Mouse (Mus musculus): Measurements from ENCODE around the gene Ctsg. TPM values are rescaled to one million over a fixed set of nuclear protein-coding genes. Genes with fewer than 3 reads are reported as not detected.
"Not testable (repeated sequence)": the region's sequence is repeated elsewhere in the genome, so short reads cannot be mapped to it uniquely, and the experiment has no call there.

The Ctsg gene
- not detected for total RNA-seq (2021)

DNA sequence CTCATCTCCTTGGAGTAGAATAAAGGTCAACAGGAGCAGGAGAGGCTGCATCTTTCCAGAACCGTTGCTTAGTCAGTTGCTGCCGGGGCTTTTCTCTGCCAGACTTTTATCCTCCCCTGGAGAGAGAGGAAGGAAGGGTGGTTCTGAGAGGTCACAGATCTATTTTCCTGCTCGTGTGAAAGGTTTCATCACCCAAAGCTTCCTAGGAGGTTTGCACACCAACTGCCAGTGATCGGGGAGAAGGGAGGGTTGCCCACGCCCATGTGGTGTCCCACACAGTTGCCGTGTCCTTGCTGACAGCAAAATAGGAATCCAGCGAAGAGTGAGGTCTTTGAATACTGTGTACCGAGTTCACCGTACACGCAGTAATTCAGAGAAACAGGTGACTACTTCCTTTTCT, at the start of gene Ctsg:
TSS of gene Ctsg (minus strand) at position 189 of the 400 bp plus-strand sequence.
- intact Hi-C loops (cut with DNase I) = no loop called here
- no peak for DNase-seq (ENCODE audit: extremely low spot score in 1 of 2, low spot score in 2 of 2)

DNA sequence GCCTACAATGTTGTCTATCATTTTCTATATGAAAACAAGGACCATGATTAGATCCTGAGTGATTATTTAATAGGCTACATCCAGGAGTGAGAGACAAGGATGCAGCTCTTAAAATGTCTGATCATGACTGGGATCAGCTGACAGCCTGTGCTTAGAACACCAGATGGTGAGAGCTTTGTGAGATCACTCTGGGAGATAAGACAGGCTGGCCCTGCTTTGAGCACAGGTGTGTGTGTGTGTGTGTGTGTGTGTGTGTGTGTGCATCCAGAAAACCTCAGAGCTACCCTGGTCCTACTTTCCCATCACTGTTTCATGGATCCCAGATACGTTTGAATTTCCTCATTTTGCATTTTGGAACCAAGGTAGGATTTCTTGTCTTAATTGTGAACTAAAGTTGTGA, 31.3 kb upstream of the Ctsg start:
- intact Hi-C loops (cut with DNase I); DNase-seq (ENCODE audit: extremely low spot score in 1 of 2, low spot score in 2 of 2): not testable (repeated sequence)

DNA sequence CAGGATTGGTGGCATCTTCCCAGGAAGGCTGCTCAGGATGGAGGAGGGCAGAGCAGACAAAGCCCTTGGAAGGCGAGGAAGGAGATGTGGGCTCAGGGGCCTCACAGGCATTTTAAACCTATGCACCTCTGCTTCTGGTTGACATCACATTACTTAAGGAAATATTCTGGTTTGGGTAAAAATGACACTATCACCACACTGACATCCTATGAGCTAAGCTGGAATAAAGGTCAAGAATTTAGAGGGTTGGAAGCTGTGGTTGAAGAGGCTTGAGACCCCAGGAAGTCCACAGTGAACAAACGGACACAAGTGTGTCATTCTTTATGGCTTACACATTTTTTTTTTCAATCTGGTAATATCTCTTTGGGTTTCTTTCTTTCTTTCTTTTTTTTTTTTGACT, 30.1 kb upstream of the Ctsg start, which contains the start of gene Gzmd:
TSS of gene Gzmd (minus strand) at position 101 of the 400 bp plus-strand sequence.
- DNase-seq (ENCODE audit: extremely low spot score in 1 of 2, low spot score in 2 of 2); intact Hi-C loops (cut with DNase I): not testable (repeated sequence)

DNA sequence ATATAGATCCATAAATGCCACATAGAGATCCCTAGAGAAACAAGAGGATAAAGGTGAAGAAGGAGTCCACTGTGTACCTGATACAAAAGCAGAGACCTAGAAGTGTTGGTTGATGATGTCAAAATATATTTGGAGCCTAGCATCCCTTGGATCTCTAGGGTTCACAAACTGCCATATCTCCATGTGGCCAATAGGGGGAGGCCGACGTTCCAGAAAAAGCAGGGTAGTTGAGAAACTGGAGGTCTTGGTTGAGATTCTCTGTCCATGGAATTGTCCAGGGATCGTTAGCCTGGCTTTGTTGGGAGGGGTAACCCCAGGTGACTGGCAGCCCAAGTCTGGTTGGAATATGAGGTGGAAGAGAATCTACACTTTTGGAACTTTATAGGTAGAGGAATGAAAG, 26.0 kb upstream of the Ctsg start:
- intact Hi-C loops (cut with DNase I) = no loop called here
- no peak for DNase-seq (ENCODE audit: extremely low spot score in 1 of 2, low spot score in 2 of 2)

DNA sequence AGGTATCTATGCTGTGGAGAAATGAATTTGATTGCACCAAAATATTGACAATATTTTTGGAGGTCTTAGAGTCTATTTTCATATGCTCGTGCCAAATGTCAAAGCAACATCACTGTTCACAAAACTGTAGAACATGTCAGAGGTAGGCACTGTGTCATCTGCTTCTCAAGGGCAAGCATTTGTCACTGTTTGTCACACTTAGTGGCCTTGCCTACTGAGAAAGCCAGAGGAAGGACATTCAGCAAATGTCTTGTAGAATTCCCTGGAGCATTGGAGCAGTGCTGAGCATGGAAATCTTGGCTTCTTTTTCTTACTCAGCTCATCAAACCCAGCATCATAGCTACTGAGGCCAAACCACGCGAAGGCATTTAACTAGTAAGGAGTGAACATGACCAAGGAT, 21.1 kb upstream of the Ctsg start:
- intact Hi-C loops (cut with DNase I) = no loop called here
- DNase-seq (ENCODE audit: extremely low spot score in 1 of 2, low spot score in 2 of 2) = no peak

DNA sequence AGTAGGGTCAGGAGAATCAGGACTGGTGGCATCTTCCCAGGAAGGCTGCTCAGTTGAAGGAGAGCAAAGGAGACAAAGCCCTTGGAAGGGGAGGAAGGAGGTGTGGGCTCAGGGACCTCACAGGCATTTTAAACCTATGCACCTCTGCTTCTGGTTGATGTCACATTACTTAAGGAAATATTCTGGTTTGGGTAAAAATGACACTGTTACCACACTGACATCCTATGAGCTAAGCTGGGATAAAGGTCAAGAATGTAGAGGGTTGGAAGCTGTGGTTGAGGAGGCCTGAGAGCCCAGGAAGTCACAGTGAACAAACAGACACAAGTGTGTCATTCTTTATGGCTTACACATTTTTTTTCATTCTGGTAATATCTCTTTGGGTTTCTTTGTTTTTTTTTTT, 18.2 kb upstream of the Ctsg start, which contains the start of gene Gzme:
TSS of gene Gzme (minus strand) at position 101 of the 400 bp plus-strand sequence.
- intact Hi-C loops (cut with DNase I) = no loop called here
- DNase-seq (ENCODE audit: extremely low spot score in 1 of 2, low spot score in 2 of 2) = no peak

DNA sequence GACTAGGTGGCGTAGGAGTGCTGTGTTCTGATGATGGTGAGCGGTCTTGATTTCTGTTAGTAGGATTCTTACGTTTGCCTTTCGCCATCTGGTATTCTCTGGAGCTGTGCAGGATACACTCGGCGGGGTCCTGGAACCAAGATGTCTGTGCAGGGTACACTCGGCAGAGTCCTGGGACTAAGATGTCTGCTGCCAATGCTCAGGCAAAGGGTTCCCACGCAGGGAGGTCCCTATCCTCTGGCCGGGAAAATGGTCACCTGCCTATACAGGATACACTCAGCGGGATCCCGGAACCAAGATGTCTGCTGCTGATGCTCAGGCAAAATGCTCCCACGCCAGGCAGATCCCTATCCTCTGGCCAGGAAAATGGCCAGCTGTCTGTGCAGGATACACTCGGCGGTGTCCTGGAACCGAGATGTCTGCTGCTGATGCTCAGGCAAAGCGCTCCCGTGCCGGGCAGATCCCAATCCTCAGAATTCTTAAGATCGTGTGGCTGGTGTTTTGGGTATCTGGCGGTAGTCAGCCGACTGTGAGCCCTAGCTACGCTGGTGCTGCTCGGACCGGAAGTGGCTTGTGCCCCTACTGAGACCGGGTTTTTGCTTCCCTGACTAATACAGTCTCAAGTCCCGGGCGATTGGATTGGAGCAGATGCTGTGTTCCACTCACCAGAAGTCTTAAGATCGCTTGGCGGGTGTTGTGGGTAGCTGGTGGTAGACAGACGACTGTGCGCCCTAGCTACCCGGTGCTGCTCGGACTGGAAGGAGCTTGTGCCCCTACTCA, 13.3 kb upstream of the Ctsg start:
- intact Hi-C loops (cut with DNase I); DNase-seq (ENCODE audit: extremely low spot score in 1 of 2, low spot score in 2 of 2): not testable (repeated sequence)

DNA sequence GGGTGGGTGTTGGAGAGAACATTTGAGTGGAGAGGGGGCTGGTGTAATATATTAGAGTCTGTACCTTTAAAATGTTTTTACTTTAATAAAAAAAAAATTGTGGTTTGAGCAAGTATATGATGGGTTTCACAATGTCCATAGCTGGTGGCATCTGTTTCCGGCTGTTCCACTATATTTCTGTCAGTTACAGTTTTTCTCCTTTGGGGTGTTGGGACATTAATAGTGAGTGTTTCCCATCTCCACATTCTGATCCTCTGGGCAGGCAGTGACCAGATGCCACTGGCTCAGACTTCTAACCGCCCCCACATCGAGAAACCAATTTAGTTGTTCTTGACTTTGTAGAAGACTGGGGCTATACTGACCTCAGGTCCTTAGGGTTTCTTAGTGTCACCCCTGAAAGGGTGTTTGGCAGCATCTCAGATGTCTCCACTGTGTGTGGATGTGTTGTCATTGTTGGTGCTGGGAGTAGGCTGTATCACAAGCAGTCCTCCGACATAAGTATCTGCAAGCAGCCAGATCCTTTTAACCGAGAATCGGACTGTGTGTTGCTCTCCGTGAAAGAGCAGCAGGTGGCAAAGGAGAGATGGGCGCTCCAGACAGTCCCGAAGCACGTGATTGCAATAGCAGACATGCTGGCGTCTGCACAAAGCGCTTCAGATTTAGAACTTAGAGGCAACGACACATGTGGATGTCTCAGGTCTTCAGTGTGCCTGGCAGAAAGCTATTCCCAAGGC, 3.2 kb upstream of the Ctsg start:
- DNase-seq (ENCODE audit: extremely low spot score in 1 of 2, low spot score in 2 of 2) = no peak
- intact Hi-C loops (cut with DNase I) = no loop called here

DNA sequence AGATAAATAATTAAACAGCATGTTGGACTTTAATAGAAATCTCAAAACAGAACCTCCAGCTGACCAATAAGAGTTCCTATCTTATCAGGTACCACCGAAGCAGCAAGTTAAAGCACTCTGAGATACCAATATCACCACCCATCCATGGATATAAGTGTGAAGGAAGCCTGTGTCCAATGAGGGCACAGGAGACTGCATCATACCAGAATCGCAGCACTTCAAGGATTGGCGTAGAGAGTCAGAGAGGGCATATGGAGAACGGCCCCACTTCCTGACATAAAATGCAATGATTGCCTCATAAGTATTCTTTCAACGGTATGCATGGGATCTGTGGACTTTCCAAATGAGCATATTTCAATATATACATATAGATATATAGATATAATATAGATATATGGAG, 2.6 kb upstream of the Ctsg start:
- DNase-seq (ENCODE audit: extremely low spot score in 1 of 2, low spot score in 2 of 2) = no peak
- intact Hi-C loops (cut with DNase I) = no loop called here

DNA sequence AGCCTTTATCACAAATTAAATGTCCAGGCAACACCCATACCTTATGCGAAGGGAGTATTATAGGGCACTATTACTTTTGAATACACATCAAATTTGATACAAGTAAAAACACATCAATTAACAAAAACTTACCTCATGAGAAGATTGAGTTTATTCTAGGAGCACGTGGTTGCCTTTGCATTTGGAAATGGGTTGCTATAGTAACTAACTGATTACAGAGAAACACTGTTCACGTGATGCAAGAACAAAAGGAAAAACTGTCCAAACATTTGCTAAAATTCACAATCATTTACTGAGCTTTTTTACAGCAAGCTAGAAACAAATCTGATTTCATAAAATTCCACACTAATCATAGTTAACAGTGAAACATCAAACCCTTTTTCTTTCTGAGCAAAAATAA, 1.1 kb upstream of the Ctsg start:
- no peak for DNase-seq (ENCODE audit: extremely low spot score in 1 of 2, low spot score in 2 of 2)

DNA sequence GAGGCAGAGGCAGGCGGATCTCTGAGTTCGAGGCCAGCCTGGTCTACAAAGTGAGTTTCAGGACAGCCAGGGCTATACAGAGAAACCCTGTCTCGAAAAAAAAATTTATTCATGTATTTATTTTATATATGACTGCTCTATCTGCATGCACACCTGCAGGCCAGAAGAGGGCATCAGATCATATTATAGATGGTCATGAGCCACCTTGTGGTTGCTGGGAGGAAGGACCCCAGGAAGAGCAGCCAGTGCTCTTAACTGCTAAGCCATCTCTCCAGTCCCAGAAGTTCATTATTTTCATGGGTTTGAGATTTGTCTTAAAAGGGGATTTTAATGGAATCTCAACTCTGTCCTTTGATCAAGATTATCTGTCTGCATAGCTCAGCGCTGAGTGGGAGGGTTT, 3.4 kb downstream of the Ctsg start:
- intact Hi-C loops (cut with DNase I) = no loop called here
- DNase-seq (ENCODE audit: extremely low spot score in 1 of 2, low spot score in 2 of 2) = no peak

More for the DNA sequence above, 1.1 kb upstream of the Ctsg start:
- intact Hi-C loops (cut with DNase I) = no loop called here

DNA sequence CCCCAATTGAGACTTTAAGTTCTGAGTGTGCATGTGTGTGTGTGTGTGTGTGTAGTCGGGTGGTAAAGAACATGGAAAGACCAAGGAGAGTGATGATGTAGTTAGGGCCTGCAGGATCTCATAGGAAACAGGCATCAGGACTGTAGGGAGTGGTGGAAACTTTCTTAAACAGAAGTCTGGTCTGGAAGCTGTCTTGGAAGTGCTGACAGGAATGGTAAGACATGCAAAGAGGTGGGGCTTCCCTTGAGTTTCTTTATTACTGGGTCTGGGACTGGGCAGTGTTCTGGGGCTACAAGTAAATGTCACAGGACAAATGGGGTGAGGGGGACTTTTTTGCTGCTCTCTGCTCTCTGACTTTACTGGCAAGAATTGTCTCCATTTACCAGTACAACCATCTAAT, 4.8 kb downstream of the Ctsg start:
- DNase-seq (ENCODE audit: extremely low spot score in 1 of 2, low spot score in 2 of 2) = no peak
- intact Hi-C loops (cut with DNase I) = no loop called here

DNA sequence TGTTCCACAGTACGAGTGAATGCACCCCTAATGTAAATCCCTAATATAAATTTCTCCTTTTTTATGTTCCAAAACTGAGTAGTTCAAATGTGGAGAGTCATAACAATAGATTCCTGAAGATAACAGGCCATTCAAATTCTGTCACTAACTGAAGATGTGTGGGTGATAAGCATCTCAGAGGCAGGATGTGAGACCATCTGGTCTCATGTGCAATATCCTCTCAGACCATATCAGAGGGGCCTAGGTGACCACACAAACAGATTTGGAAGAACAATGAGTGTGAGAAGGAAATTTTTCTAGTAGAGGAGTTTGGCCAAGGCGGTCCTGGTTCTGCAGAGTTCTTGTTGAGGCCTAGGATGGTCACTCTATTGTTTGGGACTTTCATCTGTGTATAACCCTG, 9.0 kb downstream of the Ctsg start:
- intact Hi-C loops (cut with DNase I) = no loop called here

DNA sequence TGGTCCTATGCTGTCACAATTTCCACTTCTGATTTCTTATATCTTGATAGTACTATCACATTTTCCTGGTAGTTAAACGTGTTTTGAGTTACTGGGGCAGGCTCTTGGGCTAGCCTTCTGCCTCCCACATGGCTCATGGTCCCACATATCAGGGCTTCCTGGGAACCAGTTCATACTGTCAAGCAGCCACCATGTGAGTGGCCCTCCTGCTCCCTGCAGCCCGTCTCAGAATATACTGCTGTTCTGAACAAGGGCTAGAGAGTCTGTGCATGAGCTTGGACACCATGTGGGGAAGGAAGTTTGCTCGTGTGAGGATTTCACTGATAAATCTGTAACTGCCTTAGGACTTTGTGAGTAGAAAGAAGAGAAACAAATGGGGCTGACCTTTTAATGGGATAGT, 15.7 kb downstream of the Ctsg start:
- intact Hi-C loops (cut with DNase I) = no loop called here
- DNase-seq (ENCODE audit: extremely low spot score in 1 of 2, low spot score in 2 of 2) = no peak

More for the DNA sequence above, 9.0 kb downstream of the Ctsg start:
- no peak for DNase-seq (ENCODE audit: extremely low spot score in 1 of 2, low spot score in 2 of 2)

DNA sequence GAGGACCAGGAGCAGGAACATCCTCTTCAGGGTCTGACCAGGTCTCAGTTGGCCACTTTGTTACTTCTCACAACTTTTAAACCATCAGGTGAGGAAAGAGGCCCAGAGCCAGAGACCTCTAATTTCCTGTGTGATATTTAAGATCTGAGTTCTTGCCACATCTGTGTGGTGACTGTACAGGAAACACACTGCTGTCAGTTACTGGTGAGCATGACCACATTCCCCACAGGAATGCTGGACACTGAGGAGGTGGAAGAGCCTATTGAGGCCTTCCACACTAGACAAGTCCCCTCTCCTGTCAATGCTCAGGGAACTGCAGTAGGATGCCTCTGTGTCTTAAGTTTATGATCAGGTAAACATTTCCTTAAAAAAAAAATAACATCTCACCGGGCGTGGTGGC, 17.2 kb downstream of the Ctsg start, which contains the start of gene Mcpt8:
TSS of gene Mcpt8 (minus strand) at position 107 of the 400 bp plus-strand sequence.
- intact Hi-C loops (cut with DNase I) = no loop called here
- DNase-seq (ENCODE audit: extremely low spot score in 1 of 2, low spot score in 2 of 2) = no peak

DNA sequence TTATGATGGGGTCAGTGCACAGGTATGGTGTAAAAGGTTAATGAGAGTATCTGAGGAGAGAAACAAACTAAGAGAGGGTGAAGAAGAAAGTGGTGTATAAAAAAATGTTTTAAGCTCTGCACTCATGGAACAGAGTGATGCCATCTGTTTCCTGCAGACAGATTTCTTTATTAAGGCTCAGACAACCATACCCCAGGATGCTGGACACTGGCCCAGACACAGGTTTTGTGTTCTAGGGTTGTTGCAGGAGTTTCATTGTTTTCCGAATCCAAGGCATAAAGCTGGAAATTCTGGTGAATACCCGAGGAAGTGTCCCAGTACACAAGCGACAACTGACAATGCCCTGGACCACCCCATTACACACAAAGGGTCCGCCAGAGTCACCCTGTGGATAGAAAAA, 20.4 kb downstream of the Ctsg start:
- intact Hi-C loops (cut with DNase I) = no loop called here
- no peak for DNase-seq (ENCODE audit: extremely low spot score in 1 of 2, low spot score in 2 of 2)

DNA sequence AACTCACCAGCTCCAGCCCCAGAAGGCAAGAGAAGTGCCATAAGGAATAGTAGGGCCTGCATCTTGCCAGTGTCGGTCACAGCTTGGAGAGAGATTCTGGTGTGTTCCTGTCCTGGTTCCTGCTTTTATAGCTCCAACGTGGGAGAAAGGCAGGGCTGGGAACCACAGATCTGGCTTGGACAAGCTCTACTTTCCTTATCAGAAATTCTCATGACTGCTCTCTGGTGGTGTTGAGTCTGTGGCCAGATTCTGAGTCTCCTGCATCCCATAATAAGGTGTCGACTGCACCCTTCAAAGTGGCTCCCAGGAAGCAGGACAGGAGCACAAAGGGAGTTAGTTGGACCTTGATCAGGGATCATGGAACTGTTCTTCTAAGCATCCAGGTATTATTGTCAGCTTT, 40.2 kb downstream of the Ctsg start, which contains the start of gene Mcpt4:
TSS of gene Mcpt4 (minus strand) at position 101 of the 400 bp plus-strand sequence.
- DNase-seq (ENCODE audit: extremely low spot score in 1 of 2, low spot score in 2 of 2); intact Hi-C loops (cut with DNase I): not testable (repeated sequence)

DNA sequence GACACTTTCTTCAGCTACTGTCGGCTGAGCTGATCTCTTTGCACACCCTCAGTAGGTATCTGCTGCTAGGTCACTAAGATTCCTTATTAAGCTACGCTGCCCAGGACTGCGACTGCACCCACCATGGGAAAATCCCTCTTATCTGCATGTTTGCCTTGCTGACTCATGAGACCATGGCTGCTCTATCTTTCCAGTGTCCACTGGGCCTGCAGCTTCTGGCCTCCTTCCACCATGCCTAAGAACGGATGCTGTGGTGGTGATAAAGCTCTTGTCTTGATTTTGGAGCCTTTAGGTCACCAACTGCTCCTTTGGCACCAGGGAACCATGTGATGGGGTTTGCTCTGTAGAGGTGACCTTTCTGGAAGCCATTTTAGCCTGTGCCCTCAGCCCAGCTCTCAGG, 44.7 kb downstream of the Ctsg start:
- DNase-seq (ENCODE audit: extremely low spot score in 1 of 2, low spot score in 2 of 2) = no peak
- intact Hi-C loops (cut with DNase I) = no loop called here

DNA sequence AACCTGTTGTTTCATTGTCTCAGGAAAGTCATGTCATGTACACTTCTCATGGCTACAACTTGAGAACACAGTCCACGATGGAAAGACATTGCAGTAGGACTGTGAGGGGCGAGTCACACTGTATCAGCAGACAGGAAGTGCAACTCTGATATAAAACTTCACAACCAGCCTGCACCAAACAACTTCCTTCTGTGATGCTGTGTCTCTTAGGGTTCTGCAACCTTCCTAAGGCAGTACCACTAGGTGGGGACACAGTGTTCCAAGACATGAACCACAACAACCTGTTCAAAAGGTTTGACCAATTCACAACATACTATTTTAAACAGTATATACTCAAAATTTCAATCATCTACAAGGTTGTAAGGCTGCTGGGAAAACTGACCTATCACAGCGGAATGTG, 47.0 kb downstream of the Ctsg start:
- intact Hi-C loops (cut with DNase I) = no loop called here
- DNase-seq (ENCODE audit: extremely low spot score in 1 of 2, low spot score in 2 of 2) = no peak

All from left cerebral cortex, postnatal 10 days (tissue).